Mouse (Mus musculus): Measurements from ENCODE around the gene Ndrg2.
A peak's percentile ranks its signal among the peaks of the same experiment; 100 is the strongest.
"Not testable (repeated sequence)": the region's sequence is repeated elsewhere in the genome, so short reads cannot be mapped to it uniquely, and the experiment has no call there.

Ndrg2 gene

DNA sequence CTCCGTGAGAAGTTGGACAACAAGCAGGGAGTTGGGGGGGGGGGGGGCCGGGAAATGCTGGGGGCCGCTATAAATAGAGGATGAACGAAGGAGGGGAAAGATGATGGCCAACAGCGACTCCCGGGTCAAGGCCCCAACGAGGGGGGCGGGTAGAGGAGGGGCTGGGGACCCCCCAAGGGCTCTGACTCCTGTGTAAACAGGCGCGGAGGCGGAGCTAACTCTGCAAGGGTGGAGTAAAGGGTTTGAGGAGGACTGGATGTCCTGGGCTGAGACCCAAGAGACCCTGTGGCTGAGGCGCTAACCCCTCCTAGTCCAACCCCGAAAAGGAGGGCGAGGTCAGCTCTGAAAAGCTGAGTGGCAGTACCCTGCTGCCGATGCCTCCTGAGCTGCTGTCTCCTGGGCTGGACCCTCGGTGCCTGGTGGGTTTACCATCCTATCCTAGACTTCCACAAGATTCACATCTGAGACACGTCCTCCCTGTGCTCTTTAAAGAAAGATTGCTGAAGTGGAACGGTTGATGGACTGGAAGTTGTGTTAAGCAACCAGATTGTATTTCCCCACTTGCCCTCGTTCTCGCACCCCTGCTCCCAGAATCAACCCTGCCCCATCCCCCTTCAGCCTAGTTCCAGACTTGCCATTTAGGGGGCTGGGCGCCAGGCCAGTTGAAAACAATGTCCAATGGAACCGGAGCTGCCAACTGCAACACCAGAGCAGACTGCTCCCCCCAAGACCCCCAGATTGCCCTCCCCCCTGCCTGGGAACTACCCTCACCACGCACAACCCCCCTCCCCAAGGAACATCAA, at the start of gene Ndrg2:
Gene Ndrg2 (minus strand): TSS at position 199 of the 803 bp plus-strand sequence.
- peak; percentile 79 for DNase-seq

DNA sequence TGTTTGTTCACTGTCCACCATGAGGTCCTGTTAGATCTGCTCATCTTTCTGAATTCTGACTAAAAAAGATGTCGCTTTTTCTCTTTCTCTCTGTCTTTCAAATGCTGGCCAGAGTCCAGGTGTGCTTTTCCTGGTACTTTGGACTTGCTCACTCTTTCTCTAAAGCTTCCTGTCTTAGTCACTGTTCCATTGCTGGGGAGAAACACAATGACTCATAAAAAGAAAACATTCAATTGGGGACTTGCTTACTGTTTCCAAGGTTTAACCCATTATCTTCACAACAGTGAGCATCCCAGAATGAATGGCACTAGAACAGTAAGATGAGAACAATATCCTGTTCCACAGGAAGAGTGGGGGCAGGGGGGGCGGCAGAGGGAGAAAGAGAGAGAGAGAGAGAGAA, 46.4 kb upstream of the Ndrg2 start:
- no peak for DNase-seq

DNA sequence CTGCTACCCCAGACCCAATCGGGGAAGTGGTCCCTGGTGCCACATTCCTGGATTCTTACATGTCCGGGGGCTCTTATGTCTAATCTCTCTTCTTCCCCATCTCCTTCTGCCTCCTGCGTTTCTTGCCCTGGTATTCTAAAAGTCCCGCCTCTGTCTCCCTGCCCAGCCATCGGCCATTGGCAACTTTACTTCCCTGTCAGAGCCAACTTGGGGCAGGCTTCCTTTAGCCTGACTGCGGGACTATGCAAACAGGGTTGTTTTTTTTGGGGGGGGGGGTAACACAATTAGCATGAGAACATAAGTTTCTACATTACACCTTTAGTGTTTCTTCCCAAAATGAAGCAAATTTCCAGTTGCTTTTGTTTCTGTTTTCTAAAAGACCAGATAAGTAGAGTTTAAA, 29.4 kb upstream of the Ndrg2 start:
- DNase-seq: no peak

DNA sequence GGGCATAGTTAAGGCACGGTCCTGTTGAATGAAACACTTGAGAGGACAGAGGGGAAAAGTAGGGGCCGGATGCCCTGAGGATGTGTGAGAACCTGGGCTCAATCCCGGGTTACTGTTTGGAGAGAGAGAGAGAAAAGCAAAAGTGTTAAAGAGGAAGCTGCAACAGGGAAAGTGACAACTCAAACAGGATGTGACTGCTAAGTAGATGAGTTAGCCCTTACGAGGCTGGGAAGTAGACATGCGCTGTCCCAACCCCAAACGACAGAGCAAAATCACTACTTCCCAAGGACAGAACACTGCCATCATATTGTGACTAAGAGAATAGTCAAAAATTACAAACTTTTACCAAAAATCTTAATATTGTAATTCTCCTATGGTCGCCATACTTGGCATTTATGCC, 28.3 kb upstream of the Ndrg2 start:
- no peak for DNase-seq

DNA sequence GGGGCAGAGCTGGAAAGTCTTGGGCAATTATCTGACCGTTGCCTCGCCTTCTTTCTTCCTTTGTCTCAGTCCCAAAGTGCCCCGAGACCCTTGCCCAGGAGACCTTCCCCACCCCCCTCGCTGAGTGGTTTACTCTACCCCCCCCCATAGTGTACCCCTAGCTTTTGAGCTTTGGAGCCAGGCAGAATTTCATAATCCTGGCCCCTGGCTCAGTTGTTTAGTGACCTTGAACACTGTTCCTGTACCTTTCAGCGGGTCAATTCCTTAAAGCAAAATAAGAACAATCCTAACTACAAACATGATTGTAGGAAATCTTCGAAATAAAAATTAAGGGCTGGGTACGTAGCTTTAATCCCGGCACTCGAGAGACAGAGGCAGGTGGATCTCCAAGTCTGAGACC, 27.6 kb upstream of the Ndrg2 start:
- DNase-seq: no peak

DNA sequence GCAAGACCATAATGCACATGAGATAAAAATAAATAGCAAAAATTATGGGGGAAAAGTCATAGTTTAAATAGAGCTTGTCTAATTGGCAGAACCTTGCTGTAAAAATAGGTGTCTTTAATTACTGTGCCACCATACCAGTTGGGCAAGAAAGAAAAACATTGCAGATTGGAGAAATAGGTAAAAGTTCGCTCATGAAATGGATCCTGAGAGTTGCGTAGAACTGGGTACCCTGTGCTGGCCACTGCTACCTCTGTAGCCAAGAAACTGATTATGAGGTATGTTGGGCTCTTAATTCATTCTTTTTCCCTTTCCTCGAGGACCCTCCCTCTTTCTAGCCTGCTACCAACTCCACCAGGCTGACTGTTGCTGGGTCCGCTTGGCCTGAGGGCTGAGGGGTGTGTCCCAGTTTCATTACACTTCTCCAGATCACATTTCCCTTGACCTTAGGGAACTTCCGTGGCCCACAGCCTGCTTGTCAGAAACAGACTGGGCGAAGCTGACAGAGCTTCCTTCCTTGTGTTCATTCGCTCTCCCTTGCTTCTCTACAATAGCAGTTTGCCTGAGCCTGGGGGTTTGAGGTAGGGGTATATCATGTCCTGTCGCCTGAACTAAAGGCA, 27.1 kb upstream of the Ndrg2 start:
- DNase-seq: peak; percentile 43

DNA sequence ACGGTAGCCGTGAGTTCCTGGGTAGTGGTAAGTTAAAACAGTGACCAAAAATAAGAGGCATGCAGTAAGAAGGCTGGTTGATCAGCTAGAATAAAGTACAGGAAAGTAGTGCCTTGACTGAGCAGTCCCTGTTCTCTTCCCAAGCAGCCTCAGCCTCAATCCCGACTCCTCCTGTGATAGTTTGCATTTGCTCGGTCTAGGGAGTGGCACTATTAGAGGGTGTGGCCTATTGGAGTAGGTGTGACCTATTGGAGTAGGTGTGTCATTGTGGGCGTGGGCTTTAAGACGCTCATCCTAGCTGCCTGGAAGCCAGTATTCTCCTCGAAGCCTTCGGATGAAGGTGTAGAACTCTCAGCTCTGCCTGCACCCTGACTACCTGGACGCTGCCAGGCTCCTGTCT, 25.0 kb upstream of the Ndrg2 start:
- no peak for DNase-seq

DNA sequence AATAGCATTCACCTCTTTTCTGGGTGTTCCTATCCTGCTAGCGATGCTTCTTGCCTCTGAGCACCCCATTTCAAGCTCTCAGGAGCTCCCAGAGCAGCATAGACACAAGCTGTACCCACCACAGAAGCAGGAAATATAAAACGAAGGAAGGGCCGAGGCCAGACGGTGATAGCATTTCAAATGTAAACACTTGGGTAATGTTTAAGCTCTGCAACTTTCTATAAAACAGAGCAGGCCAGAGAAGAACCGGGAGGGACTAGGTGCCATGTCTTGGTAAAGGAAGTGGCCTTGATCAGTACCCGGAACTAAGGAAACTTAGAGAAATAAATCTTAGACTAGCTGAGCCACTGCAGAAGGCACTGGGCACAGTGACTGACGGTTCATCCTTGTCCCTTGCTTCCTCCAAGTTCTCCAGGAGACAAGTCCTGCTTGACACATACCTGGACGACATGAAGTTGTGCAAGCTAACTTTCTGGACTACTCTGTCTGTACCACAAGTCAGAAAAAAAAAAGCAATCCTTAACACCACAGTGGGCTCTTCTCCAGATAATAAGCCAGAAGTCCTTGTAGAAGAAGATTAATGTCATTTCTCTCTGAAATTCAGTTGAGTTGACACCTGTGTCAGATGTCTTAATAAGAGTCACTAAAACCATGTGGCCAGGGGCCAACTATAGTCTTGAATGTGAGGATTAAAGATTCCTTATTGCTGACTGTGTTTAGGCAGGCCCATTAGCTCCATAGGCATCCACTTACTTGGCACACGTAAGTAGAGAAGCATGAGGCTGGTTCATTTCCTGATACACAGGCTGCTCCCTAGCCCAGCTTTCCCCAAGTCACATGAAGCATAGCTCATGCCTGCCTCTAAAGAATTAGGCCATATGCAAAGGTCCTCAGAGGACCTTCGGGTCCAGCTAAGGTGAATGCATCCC, 18.4 kb upstream of the Ndrg2 start:
- DNase-seq: no peak

DNA sequence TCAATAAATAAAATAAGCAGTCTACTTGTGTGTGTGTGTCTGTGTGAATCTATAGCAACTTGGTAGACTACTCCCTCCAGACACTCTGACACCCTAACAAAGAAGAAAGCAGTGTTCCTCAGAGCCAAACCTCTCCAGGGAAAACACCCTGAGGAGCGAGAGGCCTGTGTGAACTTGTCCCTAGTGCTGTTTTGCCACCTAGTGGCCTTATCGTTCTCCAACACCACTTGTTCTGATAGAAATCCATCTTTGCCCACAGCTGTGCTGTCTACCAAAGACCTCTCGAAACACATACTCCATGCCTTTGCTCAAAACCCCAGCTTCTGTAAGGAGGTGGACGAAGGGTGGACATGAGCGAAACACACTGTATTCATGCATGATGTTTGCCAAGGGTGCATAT, 16.9 kb upstream of the Ndrg2 start:
- peak; percentile 71 for DNase-seq

DNA sequence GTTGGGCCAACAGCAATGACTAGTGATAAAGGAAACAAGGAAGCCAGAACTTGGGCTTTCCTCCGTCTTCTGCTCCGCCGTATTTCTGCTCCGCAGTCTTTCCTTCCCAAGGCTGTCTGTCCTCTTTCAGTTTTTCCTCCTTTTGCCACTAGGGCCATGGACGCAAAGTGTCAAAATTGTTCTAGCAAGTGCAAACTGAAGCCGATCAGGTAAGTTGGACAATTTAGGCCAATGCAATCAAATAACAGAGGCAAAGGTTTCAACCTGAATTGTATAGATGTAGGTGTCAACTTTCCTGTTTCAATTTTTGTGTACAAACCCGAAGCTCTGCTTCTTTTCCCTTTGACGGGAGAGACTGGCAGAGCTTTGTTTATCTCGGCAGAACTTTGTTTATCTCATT, 16.0 kb upstream of the Ndrg2 start:
- DNase-seq: no peak

DNA sequence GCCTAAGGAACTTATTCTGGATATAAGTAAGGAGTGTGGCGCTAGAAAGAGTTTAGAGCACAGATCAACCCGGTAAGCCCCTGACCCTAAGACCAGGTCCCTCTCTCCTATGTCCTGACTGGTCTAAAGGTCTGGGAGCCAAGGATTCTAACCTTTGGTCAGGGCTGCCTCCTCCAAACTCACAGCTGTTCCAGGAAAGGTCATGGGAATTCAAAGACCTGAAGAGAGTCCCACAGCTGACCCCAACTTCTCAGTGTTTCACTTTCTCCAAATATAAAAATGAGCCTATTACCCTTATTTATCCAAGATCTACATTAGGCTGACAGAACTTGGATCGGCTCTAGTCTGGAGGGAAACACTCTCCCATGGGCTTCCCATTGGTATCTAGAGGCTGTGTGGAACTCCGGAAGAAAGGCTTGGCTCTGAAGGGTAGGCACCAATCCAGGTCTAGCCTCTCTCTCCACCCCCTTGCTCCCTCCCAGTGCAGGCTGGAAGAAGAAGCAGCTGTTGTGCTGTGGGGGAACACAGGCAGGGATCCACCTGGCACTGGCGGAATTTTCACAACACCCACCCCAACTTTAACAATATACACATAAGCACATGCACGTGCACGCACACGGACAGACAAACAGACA, 15.5 kb upstream of the Ndrg2 start:
- peak; percentile 67 for DNase-seq

DNA sequence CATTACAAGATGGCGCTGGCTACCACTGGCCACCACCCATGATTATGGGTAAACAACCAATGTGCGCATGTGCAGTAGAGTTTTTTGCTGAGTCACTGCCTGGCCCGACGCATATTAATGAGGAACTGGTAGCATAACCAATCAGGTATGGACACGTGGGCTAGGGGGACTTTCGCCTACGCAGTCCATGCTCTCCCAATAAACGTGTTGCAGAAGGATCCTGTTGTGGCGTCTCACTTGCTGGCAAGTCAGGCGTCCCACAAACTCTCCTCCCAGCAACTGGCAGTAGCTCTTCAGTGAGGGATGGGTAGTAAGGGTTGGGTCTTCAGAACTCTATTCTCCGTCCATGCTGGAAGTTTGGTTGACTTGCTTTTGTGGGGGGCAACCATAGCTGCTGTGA, 13.0 kb upstream of the Ndrg2 start:
- not testable (repeated sequence) for DNase-seq

DNA sequence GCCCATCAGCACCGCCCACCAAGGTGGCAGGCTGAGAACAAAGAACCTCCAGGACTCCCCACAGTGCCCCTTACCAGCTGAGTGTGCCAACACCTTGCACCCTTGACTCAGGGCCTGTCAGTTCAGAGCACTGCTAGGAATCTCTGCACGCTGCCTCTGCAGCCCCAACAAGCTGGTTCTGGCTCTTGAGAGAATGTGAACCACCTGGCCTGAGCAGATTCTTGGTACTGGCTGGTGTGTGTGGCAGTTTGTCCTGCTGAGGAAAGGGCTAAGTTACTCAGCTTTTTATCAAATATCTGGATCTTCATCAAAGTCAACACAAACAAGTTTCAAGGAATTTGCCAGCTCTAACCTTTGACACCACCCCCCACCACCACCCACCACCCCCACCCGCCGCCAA, 9.5 kb upstream of the Ndrg2 start:
- no peak for DNase-seq

DNA sequence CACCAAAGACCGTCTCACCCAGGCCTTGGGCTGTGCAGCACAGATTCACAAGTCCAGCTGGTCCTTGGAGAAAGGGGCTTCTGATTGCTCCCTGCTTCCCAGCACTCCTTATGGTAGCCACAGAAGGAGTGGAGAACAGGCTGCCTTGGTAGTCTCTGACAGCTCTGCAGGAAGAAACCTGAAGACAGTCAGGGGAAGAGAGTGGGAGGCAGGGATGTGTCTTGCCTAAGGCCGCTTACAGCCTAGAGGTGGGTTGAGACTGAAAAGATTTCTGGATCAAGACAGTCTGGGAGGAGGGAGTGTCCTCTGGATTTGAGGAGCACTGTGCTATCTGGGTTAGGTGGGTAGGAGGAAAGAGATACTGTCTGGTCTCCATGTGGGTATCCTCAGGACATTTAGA, 9.0 kb upstream of the Ndrg2 start:
- no peak for DNase-seq

DNA sequence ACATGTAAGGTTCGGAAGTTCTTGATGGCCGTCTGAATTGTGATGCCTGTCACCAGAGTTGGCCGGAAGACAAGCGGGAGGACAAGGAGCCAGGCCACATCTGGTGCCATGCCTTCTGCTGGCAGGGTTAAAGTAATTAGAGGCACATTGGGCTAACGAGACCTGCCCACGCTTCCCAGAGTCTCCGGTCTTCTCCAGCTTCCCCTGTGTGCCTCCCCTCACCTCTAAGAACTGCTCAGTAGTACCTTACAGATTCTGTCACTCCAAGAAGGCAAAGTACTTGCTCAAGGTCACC, 8.6 kb upstream of the Ndrg2 start, which contains the start of gene Rnase13:
Gene Rnase13 (minus strand): TSS at position 203 of the 295 bp plus-strand sequence.
- no peak for DNase-seq

DNA sequence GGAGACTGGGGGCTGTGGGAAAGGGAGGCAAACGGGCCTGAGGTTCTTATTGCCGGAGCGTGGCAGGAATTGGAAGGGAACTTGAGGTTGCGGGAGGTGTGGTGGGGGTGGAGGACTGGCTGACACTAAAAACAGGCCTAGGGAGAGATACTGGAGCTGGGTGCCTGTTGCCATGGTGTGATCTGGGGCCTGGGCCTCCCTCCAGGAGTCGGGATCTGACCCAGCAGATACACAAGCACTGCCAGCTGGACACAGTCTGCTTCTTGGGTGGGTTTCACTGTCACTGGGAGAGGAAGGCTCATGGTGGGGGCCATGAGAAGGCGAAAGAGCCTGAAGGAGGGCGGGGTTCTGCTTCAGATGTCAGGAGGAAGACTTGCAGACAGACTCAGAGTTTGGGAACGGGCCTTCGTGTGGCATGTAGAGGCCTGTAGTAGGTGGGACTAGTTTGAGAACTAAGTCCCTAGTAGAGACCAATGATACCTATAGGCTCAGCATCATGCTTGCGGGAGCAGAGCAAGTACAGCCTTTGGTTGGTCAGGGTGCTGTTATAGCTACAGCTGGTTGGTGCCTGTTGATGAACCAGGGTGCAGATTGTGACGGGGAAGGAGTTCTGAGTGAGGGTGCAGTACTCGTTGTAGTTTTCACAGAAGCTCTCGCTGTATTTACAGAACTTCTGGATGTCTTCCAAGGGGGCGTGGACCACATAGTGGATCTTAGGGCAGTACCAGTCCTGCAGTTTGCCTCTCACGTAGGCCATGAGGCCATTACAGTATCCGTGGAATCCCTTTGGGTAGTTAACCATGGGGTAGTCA, 8.0 kb upstream of the Ndrg2 start:
- no peak for DNase-seq

DNA sequence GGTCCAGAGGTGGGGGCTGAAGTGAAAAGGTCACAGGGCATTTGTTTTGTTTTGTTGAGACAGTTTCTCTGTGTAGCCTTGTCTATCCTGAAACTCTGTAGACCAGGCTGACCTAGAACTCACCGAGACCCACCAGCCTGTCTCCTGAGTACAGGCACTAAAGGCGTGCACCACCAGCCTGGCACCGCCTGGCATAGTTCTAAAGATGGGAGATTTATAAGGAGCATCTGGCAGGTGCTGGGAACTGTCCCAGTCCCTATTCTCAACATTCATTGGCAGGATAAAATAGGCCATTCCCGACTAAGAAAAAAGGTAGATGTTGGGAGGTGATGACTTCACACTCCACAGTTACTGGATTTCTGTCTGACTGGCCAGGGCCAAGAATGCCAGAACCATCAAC, 5.0 kb upstream of the Ndrg2 start:
- DNase-seq: no peak

DNA sequence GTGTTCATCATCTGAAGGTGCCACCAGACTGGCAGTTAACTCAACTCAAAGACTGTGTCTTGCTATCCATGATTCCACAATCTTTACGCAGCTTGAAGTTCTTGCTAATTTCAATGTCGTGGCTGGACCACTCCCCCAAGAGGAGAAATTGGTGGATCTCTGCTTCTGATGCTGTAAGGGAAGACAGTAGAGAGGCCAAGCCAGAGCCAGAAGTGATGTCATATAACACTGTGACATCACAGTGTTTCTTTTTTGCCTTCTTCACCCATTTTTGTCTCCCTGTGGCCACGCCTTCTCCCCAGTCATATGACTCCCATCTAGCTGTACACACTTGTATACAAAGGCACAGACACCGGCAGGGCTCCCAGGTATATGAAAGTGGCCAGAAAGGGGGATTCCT, 4.2 kb upstream of the Ndrg2 start, which contains the start of gene Tppp2:
Gene Tppp2 (plus strand): TSS at position 301 of the 400 bp plus-strand sequence.
- DNase-seq: no peak

DNA sequence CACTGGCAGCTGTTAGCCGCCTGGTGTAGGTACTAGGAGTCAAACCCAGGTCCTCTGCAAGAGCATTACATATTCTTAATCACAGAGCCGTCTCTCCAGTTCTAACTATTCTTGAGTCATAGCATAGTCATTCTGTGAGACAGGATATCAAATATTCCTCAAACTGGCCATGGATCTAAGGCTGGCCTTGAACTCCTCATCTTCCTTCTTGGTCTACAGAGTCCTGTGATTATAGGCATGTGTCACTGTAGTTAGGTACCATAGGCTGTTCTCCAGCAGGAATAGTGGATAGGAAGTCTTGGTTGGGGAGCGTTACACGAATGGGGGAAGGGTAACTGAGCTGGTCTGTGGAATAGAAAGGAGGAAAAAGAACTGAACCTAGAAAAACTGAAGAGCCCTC, 2.6 kb upstream of the Ndrg2 start:
- no peak for DNase-seq

DNA sequence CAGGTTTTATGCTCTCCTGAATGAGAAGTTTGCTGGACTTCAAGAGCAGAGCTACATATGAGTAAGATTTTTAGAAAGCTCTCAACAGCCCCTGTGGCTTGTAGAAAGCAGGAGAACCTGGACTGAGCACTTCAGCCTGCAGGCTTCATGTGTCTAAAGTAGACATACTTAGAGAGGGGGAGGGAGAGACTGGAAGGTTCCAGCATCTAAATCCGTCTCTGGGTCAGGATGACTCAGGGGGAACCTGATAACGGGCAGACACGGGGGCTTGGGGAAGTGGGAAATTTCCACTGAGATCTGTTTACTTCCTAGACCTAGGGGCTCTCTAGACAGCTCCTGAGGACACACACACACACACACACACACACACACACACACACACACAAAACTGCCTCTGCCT, 1.1 kb upstream of the Ndrg2 start:
- no peak for DNase-seq

DNA sequence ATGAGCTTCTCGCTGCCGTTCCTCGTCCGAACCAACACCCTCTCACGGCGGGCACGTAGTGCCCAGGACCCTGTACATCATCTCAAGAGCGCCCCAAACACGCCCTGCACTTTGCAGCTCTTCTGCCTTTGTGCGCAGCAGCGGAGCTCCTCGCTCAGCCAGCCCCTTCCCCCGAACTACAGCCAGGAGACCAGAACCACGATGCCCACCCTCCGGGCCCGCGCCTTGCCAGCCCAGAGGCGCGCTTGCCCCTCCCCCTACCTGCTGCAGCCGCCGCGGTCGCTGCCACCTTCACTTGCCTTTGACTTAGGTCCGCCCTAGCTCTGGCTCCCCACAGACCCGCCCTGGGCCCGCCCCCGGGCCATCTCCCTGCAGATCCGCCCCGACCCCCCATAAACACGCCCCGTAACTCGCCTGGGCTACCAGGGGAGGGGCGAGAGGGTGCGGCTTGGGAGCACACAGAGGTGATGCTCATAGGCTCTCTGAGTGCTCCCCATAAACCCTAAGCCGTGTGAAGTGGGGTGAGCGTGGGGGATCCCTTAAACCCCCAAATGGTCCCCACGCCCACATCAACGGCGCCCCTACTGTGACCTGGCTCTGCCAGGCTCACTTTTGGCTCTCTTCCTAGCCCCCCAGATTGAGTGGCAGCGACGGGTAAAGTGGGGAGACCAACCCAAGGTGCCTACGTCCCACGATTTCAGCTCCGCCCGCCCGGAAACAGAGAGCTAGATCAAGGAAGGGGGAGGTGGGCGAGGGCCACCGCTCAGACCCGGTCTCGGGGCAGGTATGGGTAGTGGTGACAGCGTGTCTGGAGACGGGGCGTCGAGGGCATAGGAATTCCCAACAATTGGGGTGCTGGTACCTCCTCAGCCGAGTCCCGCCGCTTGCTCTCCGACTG, 647 bp downstream of the Ndrg2 start:
- DNase-seq: peak; percentile 88
